Mouse (Mus musculus): ENCODE measurements at regions not wholly inside any gene's neighbourhood (a gene's known extent, or its start where the extent isn't known, plus 50 kb on each side); places are given as distances from the start of the nearest gene placed in this dataset.

GRCm38 (mm10) chr15:11573496-11573895, 174.0 kb upstream of the Tars start:
- no peaks in the 10 kb centered on the region for H3K27me3 ChIP-seq (ENCODE audit: control insufficient read depth, insufficient read depth, low read length)
- no peak overlapping the region for H3K4me2 ChIP-seq (ENCODE audit: low read depth, low read length, severe bottlenecking)
- H3K27ac ChIP-seq (ENCODE audit: low read depth, low read length), result no peak overlapping the region
- DNase-seq (ENCODE audit: low spot score) (no peak), ATAC-seq (replicated peaks; ENCODE audit: low FRiP score) (no peak)
- no peaks in the 10 kb centered on the region for H3K9me3 ChIP-seq (ENCODE audit: control insufficient read depth, low read length)
- 86% methylated on average over 2 of the region's 2 CpGs for WGBS
- H3K36me3 ChIP-seq (ENCODE audit: control insufficient read depth, insufficient read depth, low read length), result no peaks in the 10 kb centered on the region
- no peaks in the 10 kb centered on the region for H3K4me1 ChIP-seq (replicated peaks; ENCODE audit: control insufficient read depth, insufficient read depth, low read length)
- H3K4me3 ChIP-seq (ENCODE audit: low read depth, low read length), result no peak overlapping the region
- H3K9ac ChIP-seq (ENCODE audit: low read length), result no peak overlapping the region

- Histone ChIP-seq H3K27me3 (ENCODE audit: control insufficient read depth, insufficient read depth, low read length) (no peaks in the 10 kb centered on the region), H3K4me2 (ENCODE audit: low read depth, low read length, severe bottlenecking) (no peak overlapping the region), H3K27ac (ENCODE audit: low read depth, low read length) (no peak overlapping the region), H3K9me3 (ENCODE audit: control insufficient read depth, low read length) (no peaks in the 10 kb centered on the region), H3K36me3 (ENCODE audit: control insufficient read depth, insufficient read depth, low read length) (no peaks in the 10 kb centered on the region), H3K9ac (ENCODE audit: low read length) (no peak overlapping the region), H3K4me3 (ENCODE audit: low read depth, low read length) (no peak overlapping the region), H3K4me1 (replicated peaks; ENCODE audit: control insufficient read depth, insufficient read depth, low read length) (no peaks in the 10 kb centered on the region)
- no peak for ATAC-seq (replicated peaks; ENCODE audit: low FRiP score)
- DNase-seq (ENCODE audit: low spot score), result no peak
- 94% methylated on average over 4 of the region's 4 CpGs for WGBS
These were observed 172.6 kb upstream of the Tars start for GRCm38 (mm10) chr15:11572063-11572462.

- no peak overlapping the region for H3K4me3 ChIP-seq (ENCODE audit: low read depth, low read length)
- ATAC-seq (replicated peaks; ENCODE audit: low FRiP score) (peak; percentile 81), DNase-seq (ENCODE audit: low spot score) (peak; percentile 57)
- H3K36me3 ChIP-seq (ENCODE audit: control insufficient read depth, insufficient read depth, low read length), result no peaks in the 10 kb centered on the region
- H3K9ac ChIP-seq (ENCODE audit: low read length), result no peak overlapping the region
- H3K4me2 ChIP-seq (ENCODE audit: low read depth, low read length, severe bottlenecking), result peak overlapping the region; percentile 5; the same call in 1 of the 2 replicates
- H3K27ac ChIP-seq (ENCODE audit: low read depth, low read length), result no peak overlapping the region
- H3K27me3 ChIP-seq (ENCODE audit: control insufficient read depth, insufficient read depth, low read length), result no peaks in the 10 kb centered on the region
- WGBS, result 14% methylated on average over 10 of the region's 10 CpGs
- peaks cover 4% of the 10 kb centered on the region; the same call in 1 of the 2 replicates for H3K4me1 ChIP-seq (replicated peaks; ENCODE audit: control insufficient read depth, insufficient read depth, low read length)
- no peaks in the 10 kb centered on the region for H3K9me3 ChIP-seq (ENCODE audit: control insufficient read depth, low read length)
These were observed 166.1 kb upstream of the Tars start for GRCm38 (mm10) chr15:11565503-11566031.

GRCm38 (mm10) chr15:11552568-11552967, 153.1 kb upstream of the Tars start:
- no peak for ATAC-seq (replicated peaks; ENCODE audit: low FRiP score)

GRCm38 (mm10) chr15:11552110-11552509, 152.6 kb upstream of the Tars start:
- H3K27ac ChIP-seq (ENCODE audit: low read depth, low read length), result no peak overlapping the region
- no peaks in the 10 kb centered on the region for H3K36me3 ChIP-seq (ENCODE audit: control insufficient read depth, insufficient read depth, low read length)
- no peaks in the 10 kb centered on the region for H3K9me3 ChIP-seq (ENCODE audit: control insufficient read depth, low read length)
- no peak for DNase-seq (ENCODE audit: low spot score)
- H3K27me3 ChIP-seq (ENCODE audit: control insufficient read depth, insufficient read depth, low read length), result no peaks in the 10 kb centered on the region
- H3K4me1 ChIP-seq (replicated peaks; ENCODE audit: control insufficient read depth, insufficient read depth, low read length), result no peaks in the 10 kb centered on the region
- ATAC-seq (replicated peaks; ENCODE audit: low FRiP score), result no peak
- no peak overlapping the region for H3K4me3 ChIP-seq (ENCODE audit: low read depth, low read length)
- no peak overlapping the region for H3K9ac ChIP-seq (ENCODE audit: low read length)
- WGBS, result 81% methylated on average over 1 of the region's 1 CpGs
- H3K4me2 ChIP-seq (ENCODE audit: low read depth, low read length, severe bottlenecking), result no peak overlapping the region

More at GRCm38 (mm10) chr15:11552568-11552967, 153.1 kb upstream of the Tars start:
- Histone ChIP-seq H3K9ac (ENCODE audit: low read length) (no peak overlapping the region), H3K4me3 (ENCODE audit: low read depth, low read length) (no peak overlapping the region), H3K27me3 (ENCODE audit: control insufficient read depth, insufficient read depth, low read length) (no peaks in the 10 kb centered on the region), H3K9me3 (ENCODE audit: control insufficient read depth, low read length) (no peaks in the 10 kb centered on the region), H3K4me1 (replicated peaks; ENCODE audit: control insufficient read depth, insufficient read depth, low read length) (no peaks in the 10 kb centered on the region), H3K36me3 (ENCODE audit: control insufficient read depth, insufficient read depth, low read length) (no peaks in the 10 kb centered on the region), H3K27ac (ENCODE audit: low read depth, low read length) (no peak overlapping the region), H3K4me2 (ENCODE audit: low read depth, low read length, severe bottlenecking) (no peak overlapping the region)
- 76% methylated on average over 2 of the region's 2 CpGs for WGBS
- DNase-seq (ENCODE audit: low spot score), result no peak

- no peak overlapping the region for H3K4me3 ChIP-seq (ENCODE audit: low read depth, low read length)
- no peak overlapping the region for H3K9ac ChIP-seq (ENCODE audit: low read length)
- no peaks in the 10 kb centered on the region for H3K27me3 ChIP-seq (ENCODE audit: control insufficient read depth, insufficient read depth, low read length)
- no peak overlapping the region for H3K27ac ChIP-seq (ENCODE audit: low read depth, low read length)
- no peaks in the 10 kb centered on the region for H3K9me3 ChIP-seq (ENCODE audit: control insufficient read depth, low read length)
- no peaks in the 10 kb centered on the region for H3K4me1 ChIP-seq (replicated peaks; ENCODE audit: control insufficient read depth, insufficient read depth, low read length)
- no peak overlapping the region for H3K4me2 ChIP-seq (ENCODE audit: low read depth, low read length, severe bottlenecking)
- 79% methylated on average over 3 of the region's 3 CpGs for WGBS
- no peak for ATAC-seq (replicated peaks; ENCODE audit: low FRiP score)
- no peaks in the 10 kb centered on the region for H3K36me3 ChIP-seq (ENCODE audit: control insufficient read depth, insufficient read depth, low read length)
- DNase-seq (ENCODE audit: low spot score), result no peak
These were observed 140.0 kb upstream of the Tars start for GRCm38 (mm10) chr15:11539485-11539884.

GRCm38 (mm10) chr15:11536076-11536620, 136.7 kb upstream of the Tars start:
- H3K27ac ChIP-seq (ENCODE audit: low read depth, low read length), result no peak overlapping the region
- H3K4me1 ChIP-seq (replicated peaks; ENCODE audit: control insufficient read depth, insufficient read depth, low read length), result no peaks in the 10 kb centered on the region
- H3K9me3 ChIP-seq (ENCODE audit: control insufficient read depth, low read length), result no peaks in the 10 kb centered on the region
- no peak overlapping the region for H3K4me3 ChIP-seq (ENCODE audit: low read depth, low read length)
- no peak overlapping the region for H3K4me2 ChIP-seq (ENCODE audit: low read depth, low read length, severe bottlenecking)
- no peaks in the 10 kb centered on the region for H3K27me3 ChIP-seq (ENCODE audit: control insufficient read depth, insufficient read depth, low read length)
- DNase-seq (ENCODE audit: low spot score) (no peak), ATAC-seq (replicated peaks; ENCODE audit: low FRiP score) (no peak)
- H3K9ac ChIP-seq (ENCODE audit: low read length), result no peak overlapping the region
- no peaks in the 10 kb centered on the region for H3K36me3 ChIP-seq (ENCODE audit: control insufficient read depth, insufficient read depth, low read length)
- WGBS, result 85% methylated on average over 7 of the region's 7 CpGs

GRCm38 (mm10) chr15:11534404-11535251, 135.2 kb upstream of the Tars start:
- no peak overlapping the region for H3K4me2 ChIP-seq (ENCODE audit: low read depth, low read length, severe bottlenecking)
- H3K27me3 ChIP-seq (ENCODE audit: control insufficient read depth, insufficient read depth, low read length), result no peaks in the 10 kb centered on the region
- H3K36me3 ChIP-seq (ENCODE audit: control insufficient read depth, insufficient read depth, low read length), result no peaks in the 10 kb centered on the region
- ATAC-seq (replicated peaks; ENCODE audit: low FRiP score) (no peak), DNase-seq (ENCODE audit: low spot score) (no peak)
- H3K4me3 ChIP-seq (ENCODE audit: low read depth, low read length), result no peak overlapping the region
- no peaks in the 10 kb centered on the region; the same call in 1 of the 2 replicates for H3K4me1 ChIP-seq (replicated peaks; ENCODE audit: control insufficient read depth, insufficient read depth, low read length)
- WGBS, result 90% methylated on average over 12 of the region's 12 CpGs
- H3K9me3 ChIP-seq (ENCODE audit: control insufficient read depth, low read length), result no peaks in the 10 kb centered on the region
- H3K27ac ChIP-seq (ENCODE audit: low read depth, low read length), result no peak overlapping the region
- H3K9ac ChIP-seq (ENCODE audit: low read length), result no peak overlapping the region
